Mouse (Mus musculus) lung, postnatal 4 days (tissue): ENCODE results near the gene Nox1.
A peak's percentile ranks its signal among the peaks of the same experiment; 100 is the strongest.
"Not testable (repeated sequence)": the region's sequence is repeated elsewhere in the genome, so short reads cannot be mapped to it uniquely, and the experiment has no call there.

ENCODE experiments used
- DNase-seq, 2 experiments: peaks; one replicate each; pipeline ENCODE4 v3.0.0; 2021

Nox1 gene

DNA sequence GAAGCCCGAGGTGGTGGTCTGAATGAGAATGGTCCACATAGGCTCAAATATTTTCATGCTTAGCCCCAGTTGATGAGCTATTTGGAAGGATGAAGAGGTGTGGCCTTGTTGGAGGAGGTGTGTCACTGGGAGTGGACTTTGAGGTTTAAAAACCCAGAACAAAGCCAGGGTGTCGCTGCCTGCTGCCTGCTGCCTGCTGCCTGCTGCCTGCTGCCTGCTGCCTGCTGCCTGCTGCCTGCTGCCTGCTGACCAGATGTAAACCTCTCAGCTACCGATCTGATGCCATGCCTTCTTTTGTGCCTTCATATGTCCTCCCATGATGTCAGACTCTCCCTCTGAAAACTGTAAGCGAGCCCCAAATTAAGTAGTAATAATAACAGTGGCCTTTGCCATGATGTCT lies at the start of gene Nox1:
Gene Nox1 (minus strand): TSS at position 101 of the 400 bp plus-strand sequence.
- DNase-seq, result no peak

DNA sequence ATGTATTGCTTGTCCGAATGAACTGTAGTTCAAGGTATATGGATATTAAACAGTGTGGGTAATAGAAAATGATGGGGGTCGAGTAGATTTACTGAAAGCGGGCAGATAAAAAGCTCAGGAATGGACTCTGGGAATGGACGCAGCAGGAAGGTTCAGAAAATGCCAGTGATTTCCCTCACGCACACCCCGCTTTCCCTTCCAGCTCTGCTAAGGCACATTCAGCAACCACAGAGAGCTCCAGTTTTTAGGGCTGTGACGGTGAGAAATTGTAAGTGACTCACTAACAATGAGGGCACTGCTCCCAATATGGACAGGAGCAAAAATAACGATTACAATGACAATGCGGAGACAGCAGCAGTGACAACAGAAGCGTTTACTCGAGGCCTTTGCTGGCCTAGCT lies 40.4 kb upstream of the Nox1 start:
- DNase-seq, result no peak

DNA sequence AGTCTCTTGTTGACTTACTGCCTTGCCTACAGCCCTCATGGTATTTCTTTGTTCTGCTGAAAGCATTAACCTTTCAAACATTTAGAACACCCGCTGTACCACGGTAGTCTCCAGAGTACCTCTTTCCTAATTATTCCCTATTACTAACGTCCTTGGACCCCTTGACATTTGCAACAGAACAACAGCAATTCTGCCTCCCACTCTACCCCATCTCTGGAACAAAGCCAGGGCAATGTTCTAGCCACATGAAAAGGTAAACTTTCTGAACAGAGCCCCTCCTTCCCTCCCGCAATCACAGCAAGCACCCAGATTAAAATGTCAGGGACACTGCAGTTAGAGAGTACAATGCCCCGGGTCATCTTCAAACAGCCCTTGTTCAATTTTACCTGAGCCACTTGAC lies 39.4 kb upstream of the Nox1 start:
- DNase-seq, result no peak

DNA sequence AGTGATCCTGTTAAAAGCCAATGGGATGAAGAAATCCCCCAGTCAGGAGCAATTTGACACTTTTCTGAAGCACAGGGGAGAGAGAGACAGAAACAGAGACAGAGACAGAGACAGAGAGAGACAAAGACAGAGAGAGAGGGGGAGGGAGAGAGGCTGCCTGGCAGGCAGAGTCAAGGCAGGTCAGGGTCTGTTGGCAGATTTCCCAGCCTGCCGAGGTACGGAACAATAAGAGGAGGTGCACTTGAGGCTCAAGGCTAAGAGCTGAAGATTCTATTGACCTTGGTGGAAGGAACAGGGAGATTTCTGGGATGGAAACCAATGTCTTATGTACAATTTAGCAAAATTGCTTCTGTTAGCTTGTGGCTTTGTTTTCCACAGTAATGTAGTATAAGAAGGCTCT lies 26.4 kb upstream of the Nox1 start:
- no peak for DNase-seq

DNA sequence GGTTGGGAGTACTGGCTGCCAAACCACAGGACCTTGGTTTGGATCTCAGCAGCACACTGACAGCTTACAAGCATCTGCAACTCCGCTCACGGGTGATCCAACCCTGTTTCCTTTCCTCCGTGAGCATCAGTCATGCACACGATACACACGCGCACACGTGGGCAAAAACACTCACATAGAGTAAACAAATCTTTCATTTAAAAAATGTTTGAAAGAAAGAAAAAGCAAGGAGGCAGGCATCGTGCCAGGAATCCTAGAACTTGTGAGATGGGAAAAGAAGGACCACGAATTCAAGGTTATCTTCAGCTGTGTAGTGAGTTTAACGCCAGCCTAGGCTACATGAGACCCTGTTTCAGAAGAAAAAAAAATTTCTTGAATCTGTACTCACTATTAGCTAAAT lies 24.2 kb upstream of the Nox1 start:
- no peak for DNase-seq

DNA sequence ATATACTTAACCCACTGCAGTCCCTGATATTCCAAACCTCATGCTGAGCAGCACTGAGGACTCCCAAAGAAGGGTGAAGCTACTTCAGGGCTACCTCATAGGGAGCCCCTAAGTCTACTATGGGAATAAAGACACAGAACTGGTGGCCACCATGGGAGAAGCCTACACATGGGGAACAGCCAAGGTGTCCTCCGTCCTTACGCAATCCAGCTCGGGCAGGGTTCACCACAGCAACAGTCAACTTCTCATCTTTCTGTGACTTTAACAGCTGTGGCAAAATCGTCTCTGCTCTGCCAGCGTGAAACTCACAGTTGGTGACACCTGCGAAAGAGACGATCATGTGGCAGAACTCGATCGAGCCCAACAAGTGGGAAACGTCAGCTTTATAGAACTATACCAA lies 16.5 kb upstream of the Nox1 start:
- no peak for DNase-seq

DNA sequence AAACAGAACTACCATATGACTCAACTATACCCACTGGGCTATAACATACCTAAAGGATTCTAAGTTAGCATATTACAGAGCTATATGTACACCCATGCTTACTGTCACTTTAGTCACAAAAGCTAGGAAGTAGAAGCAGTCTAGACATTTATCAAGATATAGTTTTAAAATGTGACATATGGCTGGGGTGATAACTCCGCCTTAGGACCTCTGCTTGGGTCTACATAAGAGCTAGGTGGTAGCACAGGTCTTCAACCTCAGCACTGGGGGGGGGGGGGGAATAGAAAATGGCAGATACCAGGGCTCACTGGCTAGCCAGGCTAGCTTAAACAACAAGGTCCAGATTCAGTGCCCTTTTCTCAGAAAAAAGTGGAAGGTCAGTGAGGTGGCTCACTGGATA lies 11.3 kb upstream of the Nox1 start:
- DNase-seq, result no peak

DNA sequence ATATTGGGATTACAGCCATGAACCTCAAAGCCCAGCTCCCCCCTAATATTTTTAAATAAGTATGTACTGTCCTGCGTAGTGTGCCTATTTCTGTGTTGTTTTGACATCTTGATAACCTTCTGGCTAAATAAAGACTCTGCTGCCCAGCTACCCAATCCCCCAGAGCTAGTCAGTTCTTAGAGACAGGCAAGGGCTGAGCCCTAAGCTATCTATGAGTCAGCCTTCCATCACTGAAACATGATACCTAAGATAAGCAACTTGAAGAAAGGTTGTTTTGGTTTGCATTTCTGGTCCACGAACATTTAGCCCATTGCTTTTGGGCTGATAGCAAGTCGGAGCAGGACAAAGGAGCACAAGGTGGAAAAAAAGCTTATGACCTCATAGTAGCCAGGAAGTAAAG lies 1.1 kb downstream of the Nox1 start:
- DNase-seq, result no peak

DNA sequence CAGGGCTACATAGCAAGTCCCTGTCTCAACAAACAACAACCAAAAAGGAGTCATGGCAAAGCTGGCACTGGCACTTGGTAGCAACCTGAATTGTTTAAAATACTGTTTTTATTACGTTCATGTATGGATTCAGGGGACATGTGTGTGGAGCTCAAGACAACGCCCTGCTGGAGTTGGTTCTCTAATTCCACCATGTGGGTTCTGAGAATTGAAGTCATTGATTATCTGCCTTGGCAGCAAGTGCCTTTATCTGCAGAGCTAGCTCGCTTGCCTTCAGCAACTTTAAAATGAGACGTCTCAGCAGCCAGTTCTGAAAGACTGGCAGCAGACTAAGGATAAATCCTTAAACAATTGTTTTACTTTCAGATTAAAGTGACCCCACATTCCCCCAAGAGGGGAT lies 3.6 kb downstream of the Nox1 start:
- no peak for DNase-seq

DNA sequence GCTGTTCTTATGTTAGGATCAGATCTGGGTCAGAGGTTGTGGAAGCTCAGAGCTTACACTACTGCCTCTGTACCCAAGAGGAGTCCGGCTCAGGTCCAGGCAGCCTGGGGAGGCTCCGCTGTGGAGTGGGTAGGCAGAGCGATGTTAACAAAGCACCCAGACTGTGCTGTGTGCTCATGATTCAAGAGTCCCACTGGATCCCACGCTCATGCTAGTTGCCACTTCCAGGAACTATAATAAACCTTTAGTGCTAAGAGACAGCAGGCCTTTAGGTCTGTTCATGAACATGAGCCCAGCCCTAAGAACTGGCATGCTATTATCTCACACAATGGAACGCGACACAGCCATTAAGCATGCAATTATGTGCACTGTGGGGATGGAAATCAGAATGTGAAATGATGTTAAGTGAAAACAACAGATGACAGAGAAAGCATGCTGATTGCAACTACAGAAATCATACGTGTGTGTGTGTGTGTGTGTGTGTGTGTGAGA lies 10.6 kb downstream of the Nox1 start:
- DNase-seq, result no peak

DNA sequence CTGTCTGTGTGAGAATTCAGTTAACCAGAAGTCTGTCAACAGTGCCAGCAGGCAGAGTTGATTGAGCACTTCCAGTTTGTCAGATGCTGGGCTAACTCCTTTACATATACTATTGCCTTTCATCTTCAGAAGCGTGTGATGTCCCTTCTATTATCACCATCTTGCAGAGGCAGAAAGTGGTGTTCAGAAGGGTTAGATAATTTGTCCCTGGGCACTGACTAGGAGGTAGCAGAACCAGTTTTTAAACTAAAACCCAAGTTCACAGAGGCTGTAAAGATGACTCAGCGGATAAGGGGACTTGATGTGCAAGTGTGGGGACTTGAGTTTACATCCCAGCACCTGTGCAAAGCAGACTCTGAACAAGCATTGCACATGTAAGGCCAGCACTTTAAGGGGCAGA lies 13.3 kb downstream of the Nox1 start:
- no peak for DNase-seq

DNA sequence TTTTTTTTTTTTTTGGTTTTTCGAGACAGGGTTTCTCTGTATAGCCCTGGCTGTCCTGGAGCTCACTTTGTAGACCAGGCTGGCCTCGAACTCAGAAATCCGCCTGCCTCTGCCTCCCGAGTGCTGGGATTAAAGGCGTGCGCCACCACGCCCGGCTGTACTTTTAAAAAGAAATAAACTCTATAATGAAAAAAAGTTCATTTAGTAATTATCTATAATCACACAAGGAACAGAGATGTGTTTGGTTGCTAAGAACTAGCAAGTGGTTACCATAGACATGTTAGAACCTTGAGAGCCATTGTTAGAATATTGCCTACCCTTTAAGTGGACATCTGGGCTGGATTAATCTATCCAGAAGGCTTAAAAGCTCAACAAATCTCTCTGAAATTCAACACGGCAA lies 34.6 kb downstream of the Nox1 start, which contains the start of gene Arl13a:
Gene Arl13a (plus strand): TSS at position 301 of the 400 bp plus-strand sequence.
- not testable (repeated sequence) for DNase-seq

DNA sequence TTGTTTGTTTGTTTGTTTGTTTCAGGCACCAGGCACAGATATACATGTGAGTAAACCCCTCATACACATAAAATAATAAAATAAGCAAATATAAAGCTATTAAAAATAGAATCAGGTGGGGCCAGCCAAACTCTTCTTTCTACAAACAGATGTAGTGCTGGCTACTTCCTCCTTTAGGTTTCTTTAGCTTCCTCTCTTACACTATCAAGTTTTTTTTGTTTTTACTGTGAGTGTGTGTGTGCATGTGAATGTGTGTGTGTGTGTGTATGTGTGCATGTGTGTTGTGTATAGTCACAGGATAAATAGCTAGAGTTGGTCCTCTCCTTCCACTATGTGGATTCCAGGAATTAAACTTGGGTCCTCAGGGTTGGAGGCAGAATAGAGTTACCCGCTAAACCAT lies 47.1 kb downstream of the Nox1 start:
- no peak for DNase-seq

DNA sequence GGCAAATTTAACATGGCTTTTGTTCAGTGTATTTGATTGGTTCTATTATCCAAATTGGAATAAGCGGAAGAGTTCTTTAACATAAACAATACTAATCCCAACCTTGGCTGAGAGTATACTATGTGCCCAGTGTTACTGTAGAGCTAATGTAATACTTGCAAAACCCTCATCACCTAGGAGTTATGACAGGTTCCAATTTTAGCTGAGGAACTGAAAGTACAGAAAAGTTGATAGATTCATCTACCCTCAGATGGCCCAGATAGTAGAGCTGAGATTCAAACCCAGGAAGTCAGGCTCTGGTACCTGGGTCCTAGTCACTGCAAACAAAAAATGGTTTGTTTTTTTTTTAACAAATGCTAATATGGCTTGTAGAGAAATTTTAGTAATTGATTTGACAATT lies 51.2 kb downstream of the Nox1 start:
- DNase-seq, result no peak

DNA sequence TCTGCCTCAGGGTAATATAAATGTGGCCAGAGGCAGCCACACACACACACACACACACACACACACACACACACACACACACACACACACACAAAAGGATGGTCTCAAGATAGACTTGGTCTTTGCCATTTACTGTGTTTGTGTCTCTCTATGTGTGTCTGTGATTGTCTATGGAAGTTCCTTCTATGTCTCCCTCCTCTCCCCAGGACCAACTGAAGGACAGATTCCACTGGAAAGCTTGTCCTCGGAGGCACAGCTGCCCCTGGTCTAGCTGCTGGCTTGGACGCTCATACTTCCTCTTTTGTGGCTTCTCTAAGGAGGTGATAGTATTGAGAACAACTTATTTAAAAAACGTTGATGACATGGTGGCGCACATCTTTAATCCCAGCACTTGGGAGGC lies 58.3 kb downstream of the Nox1 start:
- DNase-seq, result no peak

DNA sequence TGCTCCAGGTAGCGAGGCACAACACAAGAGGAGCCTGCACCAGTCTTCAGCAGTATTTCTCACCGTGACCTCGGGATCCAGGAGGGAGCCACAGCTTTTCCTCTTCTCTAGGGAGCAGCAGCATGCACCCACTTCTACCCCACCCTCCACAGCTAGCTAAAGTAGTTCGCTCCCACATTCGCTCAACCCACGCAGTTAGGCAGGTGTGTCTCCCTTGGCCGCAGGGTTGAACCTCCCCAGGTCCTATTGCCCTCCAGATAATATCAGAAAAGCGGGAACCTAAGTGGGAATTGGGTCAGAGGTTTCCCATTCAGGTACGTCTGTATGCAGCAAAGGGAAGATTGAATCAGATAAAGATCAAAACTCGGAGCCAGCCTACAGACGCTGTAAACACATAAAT lies 58.9 kb downstream of the Nox1 start:
- no peak for DNase-seq

DNA sequence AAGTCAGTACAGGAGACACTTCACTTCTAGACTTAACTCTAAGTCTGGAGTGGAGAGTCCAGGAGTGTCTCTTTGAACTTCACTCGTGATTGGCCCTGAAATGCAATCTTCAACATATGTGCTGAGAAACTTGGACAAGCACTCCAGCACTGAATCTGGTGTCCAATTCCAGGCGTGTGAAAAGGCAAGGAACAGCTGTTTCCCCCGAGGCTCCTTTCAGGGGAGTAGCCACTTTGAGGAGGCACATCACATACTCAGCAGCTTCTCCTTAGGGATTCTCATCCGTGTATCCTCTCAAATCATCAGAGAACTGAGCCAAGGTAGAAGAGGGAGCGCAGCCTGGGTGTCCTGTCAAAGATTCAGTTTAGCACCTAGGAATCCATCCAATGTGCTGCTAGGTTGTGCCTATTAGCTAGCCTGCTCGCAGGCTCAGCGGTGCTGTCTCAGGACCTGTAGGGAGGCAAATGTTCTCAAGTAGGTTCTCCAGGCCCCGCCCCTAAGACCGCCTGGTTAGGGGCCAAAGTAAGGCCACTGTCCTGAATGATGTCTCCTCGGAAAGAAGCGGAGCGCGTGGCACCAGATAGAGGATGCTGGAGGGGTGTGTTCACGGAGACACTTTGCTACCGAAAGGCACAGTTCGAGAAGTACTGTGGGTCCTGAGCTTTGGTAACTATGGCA lies 59.6 kb downstream of the Nox1 start, which contains the start of gene Xkrx:
Gene Xkrx (minus strand): TSS at position 34 of the 678 bp plus-strand sequence.
- DNase-seq, result peak; percentile 12 to 40

DNA sequence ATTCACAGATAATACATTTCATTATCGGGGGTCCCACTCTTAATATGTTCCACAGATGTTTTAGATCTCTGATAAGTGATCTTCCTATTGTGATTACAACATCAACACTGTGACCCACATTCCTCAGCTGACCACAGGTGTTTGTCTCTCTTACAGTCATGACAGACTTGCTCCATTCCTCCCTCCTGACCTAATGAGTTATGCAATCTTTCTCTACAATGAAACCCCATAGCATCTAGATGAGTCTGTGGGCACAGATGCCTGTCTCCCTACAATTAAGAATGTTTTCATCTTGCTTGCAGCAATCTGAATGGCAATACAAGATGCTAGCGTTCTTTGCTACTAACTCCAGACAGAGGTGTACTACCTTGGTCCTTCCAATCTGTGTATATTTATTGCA lies 61.3 kb downstream of the Nox1 start:
- no peak for DNase-seq

DNA sequence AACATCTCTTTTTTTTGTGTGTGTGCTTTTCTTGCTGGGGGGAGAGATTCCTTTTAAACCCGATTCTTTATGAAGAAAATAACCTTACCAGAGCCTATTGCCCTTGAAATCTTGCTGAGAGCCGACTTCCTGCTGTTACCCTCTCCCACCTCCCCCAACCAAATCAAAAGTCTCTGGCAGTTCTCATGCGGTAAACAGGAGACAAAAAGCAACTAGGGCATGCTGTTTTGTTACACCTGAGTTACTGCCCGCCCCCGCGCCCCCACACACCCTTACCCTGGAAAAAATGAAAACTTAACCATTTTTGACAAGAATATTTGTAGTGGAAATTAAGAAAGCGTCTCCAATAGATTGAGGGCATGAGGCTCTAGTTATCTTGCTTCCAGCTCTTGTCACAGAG lies 63.6 kb downstream of the Nox1 start:
- no peak for DNase-seq

DNA sequence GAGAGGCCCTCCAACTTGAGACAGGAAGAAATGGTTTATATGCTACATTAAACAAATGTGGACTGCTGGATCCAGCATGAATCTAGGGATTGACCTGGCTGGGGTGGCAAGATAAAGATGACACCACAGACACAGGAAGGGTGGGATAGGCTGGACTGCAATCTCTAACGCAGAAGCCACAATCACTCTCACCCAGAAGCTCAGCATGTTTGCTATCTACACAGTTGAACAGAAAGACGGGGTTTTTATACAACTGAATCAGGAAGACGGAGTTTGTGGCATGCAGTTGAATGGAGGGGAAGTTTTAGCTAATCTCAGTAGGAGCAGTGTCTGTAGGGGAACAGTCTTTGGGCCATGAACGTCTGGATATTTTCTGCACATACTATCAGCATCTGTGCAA lies 79.8 kb downstream of the Nox1 start:
- no peak for DNase-seq

DNA sequence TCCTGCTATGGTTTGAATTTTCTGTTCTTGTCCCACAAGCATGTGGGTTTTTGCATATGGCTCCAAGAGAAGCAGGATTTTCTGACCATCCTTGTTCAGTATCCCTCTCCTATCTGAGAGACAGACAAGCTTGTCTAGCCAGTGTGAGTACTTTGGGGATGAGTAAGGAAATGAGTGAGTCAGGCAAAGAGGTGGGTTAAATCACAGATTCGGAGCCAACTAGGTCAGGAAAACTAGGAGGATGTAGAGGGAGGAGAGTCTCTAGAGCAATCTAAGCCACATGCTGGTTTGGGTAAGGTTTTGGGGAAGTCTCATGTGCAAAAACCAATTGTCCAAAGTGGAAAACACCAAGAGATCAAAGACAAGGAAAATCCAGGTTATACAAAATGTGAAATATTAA lies 80.2 kb downstream of the Nox1 start:
- DNase-seq, result no peak

DNA sequence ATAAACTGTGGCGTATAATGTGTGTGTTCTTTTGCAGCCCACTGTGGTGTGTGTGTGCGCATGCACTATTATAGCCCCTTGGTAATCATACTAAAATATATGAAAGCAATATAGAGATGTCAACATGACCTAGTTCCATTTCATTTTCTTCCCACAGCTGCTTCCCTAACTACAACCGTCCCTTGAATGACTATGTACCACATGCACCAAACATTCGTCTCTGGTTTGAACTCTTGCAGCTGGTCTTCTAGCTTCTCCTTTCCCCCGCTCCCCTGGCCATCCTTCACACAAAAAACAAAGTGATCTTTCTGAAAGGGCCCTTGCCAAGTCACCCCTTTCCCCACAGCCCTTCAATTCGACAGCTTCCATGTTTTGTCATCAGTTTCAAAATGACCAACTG lies 81.7 kb downstream of the Nox1 start:
- no peak for DNase-seq

DNA sequence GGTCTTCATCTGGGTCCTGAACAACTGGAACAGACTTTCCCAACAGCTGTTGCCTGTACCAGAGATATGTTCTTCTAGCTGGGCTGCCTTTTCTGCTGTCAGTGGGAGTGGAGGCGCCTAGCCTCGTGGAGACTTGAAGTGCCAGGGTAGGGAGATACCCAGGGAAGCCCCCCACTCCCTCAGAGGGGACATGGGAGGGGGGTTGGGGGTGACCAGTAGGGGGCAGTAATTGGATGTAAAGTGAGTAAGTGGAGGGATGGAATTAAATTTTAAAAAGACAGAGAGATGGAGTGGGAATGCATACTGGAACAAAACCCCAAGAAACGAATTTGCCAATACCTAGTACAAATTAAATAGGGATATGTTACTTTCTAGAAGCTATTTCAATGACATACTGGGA lies 87.9 kb downstream of the Nox1 start:
- no peak for DNase-seq

DNA sequence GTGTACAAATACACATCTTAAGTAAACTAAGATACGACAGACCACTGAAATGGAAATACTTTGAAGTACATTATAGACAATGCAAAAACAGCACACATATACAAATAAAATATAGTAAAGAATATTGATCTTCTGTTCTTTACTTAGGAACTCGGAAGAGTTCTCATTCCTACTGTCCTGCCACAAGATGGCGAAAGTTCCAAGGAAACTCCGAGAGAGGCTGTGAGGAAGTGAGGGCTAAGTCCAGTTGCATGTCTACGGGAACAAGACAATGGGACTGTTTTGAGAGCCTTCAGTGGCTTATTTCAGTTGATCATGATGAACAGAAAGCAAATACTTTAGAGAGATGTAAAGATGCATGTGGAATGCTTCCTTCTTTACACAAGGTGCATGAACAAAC lies 89.5 kb downstream of the Nox1 start:
- DNase-seq, result peak in 1 of 2 experiments; percentile 16

DNA sequence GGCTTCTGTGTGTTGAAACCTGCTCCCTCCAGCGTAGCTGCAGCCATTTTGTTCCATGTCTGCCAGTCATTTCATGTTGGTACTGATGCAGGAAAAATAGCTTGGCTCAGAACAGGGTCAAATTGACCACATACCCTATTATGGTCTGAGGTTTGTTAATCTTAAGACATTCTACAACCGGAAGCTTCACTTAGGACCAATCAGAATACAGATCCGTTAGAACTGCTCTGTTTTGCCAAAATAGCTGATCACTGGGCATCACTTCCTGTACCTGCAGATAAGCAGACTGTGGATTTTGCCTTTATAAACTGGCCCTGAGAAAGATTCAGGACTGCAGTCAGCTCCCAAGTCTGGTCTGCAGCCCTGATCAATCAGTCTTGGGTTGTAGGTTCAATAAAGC lies 93.2 kb downstream of the Nox1 start:
- DNase-seq, result no peak
